Comparison of ENCODE assay signal across 7 mouse cellular contexts in genomic region chr2:113849141-113849540, GRCm38 (mm10). TPM values are rescaled to one million over a fixed set of nuclear protein-coding genes. Genes with fewer than 3 reads are reported as not detected.
DNase-seq lines count a peak whose midpoint lies in the region; ATAC-seq lines count a peak whose summit lies in the region.

No protein-coding gene starts in this region.

- no peaks in the 10 kb centered on the region for H3K9me3 ChIP-seq in neural tube, embryonic 11.5 days (ENCODE audit: control insufficient read depth, low read length)
- no peaks in the 10 kb centered on the region for H3K9me3 ChIP-seq in limb, embryonic 12.5 days
- H3K9me3 ChIP-seq in stomach, embryonic 14.5 days (ENCODE audit: control insufficient read depth, low read depth, low read length) = no peaks in the 10 kb centered on the region

- H3K4me1 ChIP-seq in neural tube, embryonic 11.5 days (ENCODE audit: control insufficient read depth, insufficient read depth, low read length) = peaks cover 16% of the 10 kb centered on the region
- H3K4me1 ChIP-seq in limb, embryonic 12.5 days (replicated peaks) = peaks cover 21% of the 10 kb centered on the region
- peaks cover 22% of the 10 kb centered on the region for H3K4me1 ChIP-seq in stomach, embryonic 14.5 days (ENCODE audit: control insufficient read depth, insufficient read depth, low read length)

- H3K4me2 ChIP-seq in neural tube, embryonic 11.5 days (ENCODE audit: low read depth) = peak overlapping the region; percentile 43
- H3K4me2 ChIP-seq in limb, embryonic 12.5 days = peak overlapping the region; percentile 73
- H3K4me2 ChIP-seq in stomach, embryonic 14.5 days (replicated peaks; ENCODE audit: low read depth, low read length) = peak overlapping the region; percentile 76

- 5% methylated on average over 3 of the region's 3 CpGs for WGBS in neural tube, embryonic 11.5 days
- 4% methylated on average over 3 of the region's 3 CpGs for WGBS in limb, embryonic 12.5 days
- WGBS in stomach, embryonic 14.5 days = 2% methylated on average over 3 of the region's 3 CpGs

- no peaks in the 10 kb centered on the region for H3K27me3 ChIP-seq in neural tube, embryonic 11.5 days (ENCODE audit: control insufficient read depth, insufficient read depth, low read length)
- H3K27me3 ChIP-seq in limb, embryonic 12.5 days = no peaks in the 10 kb centered on the region
- H3K27me3 ChIP-seq in stomach, embryonic 14.5 days (ENCODE audit: control insufficient read depth, insufficient read depth, low read length) = no peaks in the 10 kb centered on the region

- peak overlapping the region; percentile 40 for H3K9ac ChIP-seq in neural tube, embryonic 11.5 days (ENCODE audit: low read length)
- H3K9ac ChIP-seq in limb, embryonic 12.5 days (replicated peaks) = peak overlapping the region; percentile 27; the same call in 1 of the 2 replicates
- peak overlapping the region; percentile 61; the same call in 1 of the 2 replicates for H3K9ac ChIP-seq in stomach, embryonic 14.5 days (replicated peaks; ENCODE audit: low read depth, low read length)

- peak overlapping the region; percentile 79 for H3K4me3 ChIP-seq in neural tube, embryonic 11.5 days (ENCODE audit: low read depth, low read length)
- peak overlapping the region; percentile 81 for H3K4me3 ChIP-seq in limb, embryonic 12.5 days (replicated peaks)
- H3K4me3 ChIP-seq in stomach, embryonic 14.5 days (ENCODE audit: low read depth, low read length) = peak overlapping the region; percentile 91

- peak; percentile 48 for ATAC-seq in neural tube, embryonic 11.5 days (ENCODE audit: insufficient read depth, low FRiP score, low TSS enrichment)
- ATAC-seq in erythroblast, adult 5-6 weeks (replicated peaks; ENCODE audit: low FRiP score, poor library complexity, severe bottlenecking) = peak; percentile 45
- ATAC-seq in limb, embryonic 12.5 days (ENCODE audit: insufficient number of reproducible peaks, insufficient read depth, low FRiP score, low TSS enrichment, low read depth) = no peak
- peak; percentile 26; the same call in 1 of the 2 replicates for ATAC-seq in stomach, embryonic 14.5 days (ENCODE audit: insufficient number of reproducible peaks, insufficient read depth, low FRiP score, low read depth)

- no peak overlapping the region for H3K27ac ChIP-seq in neural tube, embryonic 11.5 days (ENCODE audit: low read depth, low read length)
- H3K27ac ChIP-seq in limb, embryonic 12.5 days = peak overlapping the region; percentile 83; the same call in 1 of the 2 replicates
- H3K27ac ChIP-seq in stomach, embryonic 14.5 days (ENCODE audit: low read length) = peak overlapping the region; percentile 89; the same call in 1 of the 2 replicates

- H3K36me3 ChIP-seq in neural tube, embryonic 11.5 days (ENCODE audit: control insufficient read depth, insufficient read depth, low read length) = no peaks in the 10 kb centered on the region
- peaks cover 9% of the 10 kb centered on the region for H3K36me3 ChIP-seq in limb, embryonic 12.5 days
- peaks cover 7% of the 10 kb centered on the region; the same call in 1 of the 2 replicates for H3K36me3 ChIP-seq in stomach, embryonic 14.5 days (ENCODE audit: control insufficient read depth, insufficient read depth, low read length)

- DNase-seq in neural tube, embryonic 11.5 days (ENCODE audit: low spot score) = no peak
- no peak for DNase-seq in neural tube, embryonic 10.5 days (ENCODE audit: extremely low spot score, low spot score)
- no peak for DNase-seq in spleen, postnatal 36 days (ENCODE audit: low spot score in 2 of 2)
- no peak for DNase-seq in frontal cortex, adult 2 months (ENCODE audit: extremely low spot score in 1 of 2, low spot score in 1 of 2)

RNA-seq across cellular contexts. Expression of gene Arhgap11a, which starts 0.7 kb away (rescaled TPM):
- 4.9 and 6.2 TPM in 2 replicates for polyA plus RNA-seq in neural tube, embryonic 11.5 days (2014; fragmentation: Nextera tagmentation; extraction: Ambion mirVana)
- 13.2 and 20.9 TPM in 2 replicates for total RNA-seq in erythroblast, adult 5-6 weeks (2015; ENCODE audit: low replicate concordance)
- 15.4 and 22.0 TPM in 2 replicates for total RNA-seq in erythroblast, adult 5-6 weeks (2017; ENCODE audit: low replicate concordance)
- polyA plus RNA-seq in limb, embryonic 12.5 days (2016; fragmentation: Nextera tagmentation; extraction: Ambion mirVana) = 44.3 and 44.5 TPM in 2 replicates
- polyA plus RNA-seq in stomach, embryonic 14.5 days (2014; fragmentation: Nextera tagmentation; extraction: Ambion mirVana) = 6.3 and 7.1 TPM in 2 replicates
- polyA plus RNA-seq in frontal cortex, adult 2 months (2012; rRNA removed) = 1.9 and 2.1 TPM in 2 replicates

RNA-seq across cellular contexts. Expression of gene Scg5, which starts 20.2 kb away (rescaled TPM):
- polyA plus RNA-seq in neural tube, embryonic 11.5 days (2014; fragmentation: Nextera tagmentation; extraction: Ambion mirVana) = 41.0 and 49.4 TPM in 2 replicates
- total RNA-seq in erythroblast, adult 5-6 weeks (2015; ENCODE audit: low replicate concordance) = not detected in 2 replicates
- total RNA-seq in erythroblast, adult 5-6 weeks (2017; ENCODE audit: low replicate concordance) = not detected in 2 replicates
- 1.2 and 1.6 TPM in 2 replicates for polyA plus RNA-seq in limb, embryonic 12.5 days (2016; fragmentation: Nextera tagmentation; extraction: Ambion mirVana)
- 16.4 and 17.7 TPM in 2 replicates for polyA plus RNA-seq in stomach, embryonic 14.5 days (2014; fragmentation: Nextera tagmentation; extraction: Ambion mirVana)
- 297 and 302 TPM in 2 replicates for polyA plus RNA-seq in frontal cortex, adult 2 months (2012; rRNA removed)
